ENCODE assay signal across 9 mouse cellular contexts in genomic region chr13:47223576-47224538, GRCm38 (mm10).
DNase-seq lines count a peak whose midpoint lies in the region; ATAC-seq and TF ChIP-seq lines count a peak whose summit lies in the region.
"Had no signal": no experiment of that assay in that cellular context is flagged by ENCODE, and none has a peak within 500 bp of the region (broad histone marks: within the 10 kb centered on the region; RNA-seq: fewer than 3 reads in every experiment).

No protein-coding gene starts in this region.

- ATAC-seq in liver, postnatal 0 days, result peak; percentile 53; the same call in 1 of the 2 replicates
- no peak for ATAC-seq in intestine, postnatal 0 days
- ATAC-seq in inflammation-experienced regulatory T-cells, adult 6 months, result no peak
- ATAC-seq: Patski had no signal

- H3K27ac ChIP-seq in liver, adult 2 months (replicated peaks; ENCODE audit: insufficient read depth, low read depth, low read length), result peak overlapping the region; percentile 87
- H3K27ac ChIP-seq in liver, postnatal 0 days (ENCODE audit: low read depth), result peak overlapping the region; percentile 55; the same call in 1 of the 2 replicates
- no peak overlapping the region for H3K27ac ChIP-seq in intestine, postnatal 0 days (ENCODE audit: low read depth, low read length)

- DNase-seq in liver, adult 2 months (ENCODE audit: extremely low read depth, low read depth, low spot score), result peak; percentile 96
- DNase-seq in liver, result no peak
- DNase-seq in cerebellum, postnatal 10 days, result peak; percentile 83 to 92
- DNase-seq in heart, adult 9 months (ENCODE audit: low spot score in 2 of 2), result peak; percentile 74 to 79
- DNase-seq in liver, postnatal 0 days, result no peak
- no peak for DNase-seq in c-Kit-positive CD71-positive TER-119-positive erythroid progenitor cells, embryonic 14.5 days (ENCODE audit: low spot score)

- no peaks in the 10 kb centered on the region for H3K9me3 ChIP-seq in liver, postnatal 0 days (ENCODE audit: low read length)
- no peaks in the 10 kb centered on the region for H3K9me3 ChIP-seq in intestine, postnatal 0 days (ENCODE audit: control insufficient read depth)

- peaks cover 9% of the 10 kb centered on the region; the same call in 1 of the 2 replicates for H3K79me2 ChIP-seq in liver, adult 2 months (ENCODE audit: control insufficient read depth, insufficient read depth, low read length)

- peak overlapping the region; percentile 16; the same call in 1 of the 2 replicates for H3K9ac ChIP-seq in liver, adult 2 months (ENCODE audit: low read depth, low read length)
- no peak overlapping the region for H3K9ac ChIP-seq in liver, postnatal 0 days (replicated peaks)
- H3K9ac ChIP-seq in intestine, postnatal 0 days (ENCODE audit: low read depth, low read length), result no peak overlapping the region

- H3K4me1 ChIP-seq in liver, adult 2 months (ENCODE audit: control insufficient read depth, insufficient read depth, low read length), result peaks cover 27% of the 10 kb centered on the region
- H3K4me1 ChIP-seq in liver, postnatal 0 days (ENCODE audit: insufficient read depth), result peaks cover 7% of the 10 kb centered on the region; the same call in 1 of the 2 replicates
- no peaks in the 10 kb centered on the region for H3K4me1 ChIP-seq in intestine, postnatal 0 days (replicated peaks; ENCODE audit: control insufficient read depth, insufficient read depth, low read length)

- peaks cover 31% of the 10 kb centered on the region for H3K36me3 ChIP-seq in liver, adult 2 months (ENCODE audit: control insufficient read depth, insufficient read depth, low read length)
- peaks cover 3% of the 10 kb centered on the region for H3K36me3 ChIP-seq in liver, postnatal 0 days (replicated peaks; ENCODE audit: insufficient read depth, low read length)
- H3K36me3 ChIP-seq in intestine, postnatal 0 days (ENCODE audit: control insufficient read depth, insufficient read depth), result no peaks in the 10 kb centered on the region

- H3K4me2 ChIP-seq in liver, postnatal 0 days (ENCODE audit: low read depth, low read length), result no peak overlapping the region
- H3K4me2 ChIP-seq in intestine, postnatal 0 days (replicated peaks; ENCODE audit: low read depth), result no peak overlapping the region

- TF ChIP-seq POLR2A in liver, adult 2 months (IDR thresholded peaks at IDR 0.05; ENCODE audit: extremely low read depth, insufficient read depth, low read length), result no peak

- H3K27me3 ChIP-seq in liver, adult 2 months (ENCODE audit: control insufficient read depth, insufficient read depth, low read length), result no peaks in the 10 kb centered on the region
- H3K27me3 ChIP-seq in liver, postnatal 0 days (ENCODE audit: insufficient read depth, low read length), result no peaks in the 10 kb centered on the region
- no peaks in the 10 kb centered on the region for H3K27me3 ChIP-seq in intestine, postnatal 0 days (replicated peaks; ENCODE audit: control insufficient read depth, insufficient read depth, low read length)
- H3K27me3 ChIP-seq: Patski had no signal

- H3K4me3 ChIP-seq in liver, adult 2 months (ENCODE audit: insufficient read depth, low read depth, low read length), result no peak overlapping the region
- H3K4me3 ChIP-seq in liver, postnatal 0 days (ENCODE audit: low read depth, low read length), result no peak overlapping the region
- no peak overlapping the region for H3K4me3 ChIP-seq in intestine, postnatal 0 days (ENCODE audit: low read depth, low read length)

- WGBS in liver, adult 2 months, result 28% methylated on average over 18 of the region's 18 CpGs
- WGBS in liver, postnatal 0 days (ENCODE audit: insufficient replicate concordance), result 69% methylated on average over 18 of the region's 18 CpGs
- 75% methylated on average over 18 of the region's 18 CpGs for WGBS in intestine, postnatal 0 days

- no peak for TF ChIP-seq EP300 in liver, postnatal 0 days (IDR thresholded peaks at IDR 0.05; ENCODE audit: low read depth)

- TF ChIP-seq CTCF in liver, adult 2 months (IDR thresholded peaks at IDR 0.05; ENCODE audit: low read depth, low read length), result no peak
- no peak for TF ChIP-seq CTCF in liver, postnatal 0 days (IDR thresholded peaks at IDR 0.05; ENCODE audit: low read depth)
- no peak for TF ChIP-seq CTCF in intestine, postnatal 0 days (IDR thresholded peaks at IDR 0.05; ENCODE audit: low read depth)

Comparison
In these comparisons a context has a peak if more than half of its experiments do, and no peak if none do; other contexts are left out.
1. DNase-seq: peak in liver, adult 2 months (single experiment), cerebellum, postnatal 10 days (2 of 2) and heart, adult 9 months (2 of 2); none in liver (single experiment), liver, postnatal 0 days (single experiment) and c-Kit-positive CD71-positive TER-119-positive erythroid progenitor cells, embryonic 14.5 days (single experiment).